Mouse (Mus musculus): ENCODE results near the gene Cdk5r1. TPM values are rescaled to one million over a fixed set of nuclear protein-coding genes. Genes with fewer than 3 reads are reported as not detected.
A peak's percentile ranks its signal among the peaks of the same experiment; 100 is the strongest.

Gene Cdk5r1
- total RNA-seq, 2 experiments from 2014 or later, result 218 to 227 TPM

DNA sequence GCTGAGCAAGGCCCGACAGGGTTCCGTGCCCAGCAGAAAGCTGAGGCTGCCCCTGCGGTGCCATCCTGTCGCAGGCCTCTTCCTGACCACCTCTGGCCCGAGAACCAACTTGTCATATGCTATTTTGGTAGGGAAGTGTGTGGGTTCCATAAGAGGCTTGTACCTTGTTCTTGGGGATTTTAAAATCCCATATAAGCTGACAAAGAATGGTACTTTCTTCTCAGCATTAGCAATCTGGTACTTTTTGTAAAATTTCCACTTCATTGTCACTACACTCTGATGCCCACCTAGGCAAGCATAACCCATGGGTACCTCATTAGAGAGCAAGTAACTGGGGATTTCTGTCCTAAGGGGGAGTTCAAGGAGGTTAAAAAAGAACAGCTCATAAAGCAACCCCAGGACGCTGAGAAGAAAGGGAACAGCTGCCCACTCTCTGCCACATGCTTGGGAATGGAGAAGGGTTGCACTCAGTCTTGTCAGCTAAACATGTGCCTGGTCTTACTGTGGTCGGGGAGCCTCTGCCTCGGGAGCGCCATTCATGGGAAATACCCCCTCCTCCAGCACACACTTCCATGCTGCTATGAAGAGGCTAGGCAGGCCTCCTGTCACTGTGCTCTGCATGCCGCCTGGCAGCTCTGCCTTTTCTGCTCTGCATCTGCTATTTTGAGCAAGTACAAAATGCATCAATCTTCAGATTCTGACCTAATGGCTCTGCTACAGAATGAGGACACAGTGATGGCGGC, 21.7 kb downstream of the Cdk5r1 start:
- H3K4me3 ChIP-seq, result no peak overlapping the region
- H3K27ac ChIP-seq, result peak overlapping the region; percentile 84
- TF ChIP-seq CTCF (conservative IDR thresholded peaks at IDR 0.05), result no peak
- DNase-seq (ENCODE audit: low spot score in 2 of 2), result no peak

DNA sequence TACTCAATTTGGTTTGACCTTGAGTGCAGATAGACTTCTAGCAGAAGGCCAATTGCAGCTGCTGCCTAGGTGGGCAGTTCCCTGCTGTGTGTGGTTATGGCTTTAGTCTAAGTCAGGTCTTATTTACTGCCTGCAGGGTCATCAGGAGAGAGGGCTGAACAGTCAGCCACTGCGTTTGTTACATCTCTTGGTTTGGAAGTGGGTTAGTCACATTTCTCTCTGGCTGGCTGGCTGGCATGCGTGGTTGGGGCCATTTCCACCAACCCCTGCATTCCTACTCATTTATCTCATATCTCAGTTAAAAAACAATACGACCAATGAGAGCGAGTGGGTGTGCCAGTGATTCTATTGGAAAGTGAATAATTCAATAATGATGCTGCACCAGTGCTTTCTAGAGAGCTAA, 22.7 kb downstream of the Cdk5r1 start:
- peak overlapping the region; percentile 84 for H3K27ac ChIP-seq
- no peak for TF ChIP-seq CTCF (conservative IDR thresholded peaks at IDR 0.05)
- no peak overlapping the region for H3K4me3 ChIP-seq
- DNase-seq (ENCODE audit: low spot score in 2 of 2), result no peak

GRCm38 (mm10) chr11:80503281-80503680, 26.5 kb downstream of the Cdk5r1 start:
- Histone ChIP-seq H3K4me3 (no peak overlapping the region), H3K27ac (peak overlapping the region; percentile 98)
- no peak for DNase-seq (ENCODE audit: low spot score in 2 of 2)
- TF ChIP-seq CTCF (conservative IDR thresholded peaks at IDR 0.05), result no peak

DNA sequence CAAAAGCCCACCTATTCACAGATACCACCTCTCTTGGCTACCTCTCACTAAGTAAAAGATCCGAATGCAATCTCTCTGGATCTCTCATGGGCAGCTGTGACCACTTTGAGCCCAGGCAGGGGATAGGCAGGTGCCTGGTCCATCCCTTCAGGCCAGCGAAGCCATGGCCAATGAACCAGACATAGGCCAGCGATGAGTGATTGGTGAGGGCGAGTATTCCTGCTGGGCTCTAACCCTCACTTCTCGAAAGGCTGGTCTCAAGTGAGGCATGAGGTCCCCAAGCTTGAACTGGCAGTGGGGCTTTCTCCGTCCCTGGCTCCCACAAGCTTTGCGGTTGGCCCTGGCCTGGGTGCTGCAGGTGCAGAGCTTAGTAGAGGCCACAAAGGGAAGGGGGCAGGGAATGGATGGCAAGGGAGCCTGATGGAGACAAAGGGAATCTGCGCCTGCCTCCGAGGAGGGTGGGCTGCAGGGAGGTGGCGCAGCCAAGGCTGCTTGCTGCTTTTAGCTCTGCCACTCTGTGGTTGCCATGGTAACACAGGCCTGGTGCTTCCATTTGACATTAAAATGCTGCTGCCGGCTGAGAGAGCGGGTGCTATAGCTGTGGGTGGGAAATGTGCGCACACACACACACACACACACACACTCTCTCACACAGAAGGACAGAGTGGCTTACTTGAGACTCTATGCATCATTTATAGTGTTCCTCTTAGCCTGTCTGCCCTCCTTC, 27.1 kb downstream of the Cdk5r1 start:
- Histone ChIP-seq H3K27ac (peak overlapping the region; percentile 98), H3K4me3 (no peak overlapping the region)

DNA sequence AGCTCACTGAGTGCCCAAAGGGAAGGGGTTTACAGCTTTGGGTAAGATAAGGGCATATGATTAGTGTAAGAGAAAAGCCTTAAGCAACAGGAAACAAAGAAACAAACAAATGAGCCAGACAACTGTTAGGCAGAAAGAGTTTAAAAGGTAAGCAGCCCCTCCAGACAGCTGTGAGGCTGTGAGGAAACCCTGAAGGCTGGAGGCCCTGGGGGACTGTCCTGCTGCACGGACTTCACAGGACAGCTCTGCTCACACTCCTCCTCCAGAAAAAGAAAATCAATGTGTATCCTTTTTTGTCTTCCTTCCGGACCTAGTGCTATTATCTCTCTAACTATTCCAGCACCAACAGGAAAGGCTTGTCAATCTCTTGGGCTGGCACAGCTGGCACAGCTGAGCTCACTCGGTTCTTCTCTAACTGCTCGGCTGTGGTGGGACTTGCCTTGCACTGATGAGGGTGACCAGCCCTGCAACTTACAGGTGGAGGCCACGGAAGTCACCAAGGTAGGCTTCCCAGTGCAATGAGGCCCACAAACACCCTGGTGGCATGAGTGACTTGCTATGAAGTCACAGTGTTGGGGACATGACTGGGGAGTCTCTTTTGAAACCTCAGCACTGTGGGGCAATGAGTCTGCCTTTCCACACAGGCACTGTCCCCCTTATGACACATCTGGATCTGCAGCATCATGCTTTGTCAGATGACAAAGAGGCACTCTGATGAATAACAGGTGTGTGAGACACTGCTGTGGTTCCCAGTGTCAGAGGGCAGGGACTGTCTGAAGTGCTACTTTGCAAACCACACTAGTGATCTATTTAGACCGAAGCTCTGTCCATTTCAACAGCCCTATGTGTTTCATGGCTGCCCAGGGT, 27.9 kb downstream of the Cdk5r1 start:
- DNase-seq (ENCODE audit: low spot score in 2 of 2), result no peak
- no peak overlapping the region; the same call in 1 of the 2 replicates for H3K4me3 ChIP-seq
- TF ChIP-seq CTCF (conservative IDR thresholded peaks at IDR 0.05), result no peak
- H3K27ac ChIP-seq, result peak overlapping the region; percentile 98

More for the DNA sequence above, 27.1 kb downstream of the Cdk5r1 start:
- peak; percentile 90 to 96 for DNase-seq (ENCODE audit: low spot score in 2 of 2)
- TF ChIP-seq CTCF (conservative IDR thresholded peaks at IDR 0.05), result no peak; the same call in 1 of the 2 replicates

- peak overlapping the region; percentile 98 for H3K27ac ChIP-seq
- H3K4me3 ChIP-seq, result no peak overlapping the region
- DNase-seq (ENCODE audit: low spot score in 2 of 2), result no peak
- TF ChIP-seq CTCF (conservative IDR thresholded peaks at IDR 0.05), result no peak
Measured at GRCm38 (mm10) chr11:80505581-80505980, 28.8 kb downstream of the Cdk5r1 start.

GRCm38 (mm10) chr11:80506483-80506882, 29.7 kb downstream of the Cdk5r1 start:
- TF ChIP-seq CTCF (conservative IDR thresholded peaks at IDR 0.05), result peak; percentile 16; the same call in 1 of the 2 replicates

GRCm38 (mm10) chr11:80507791-80508190, 31.0 kb downstream of the Cdk5r1 start:
- H3K27ac ChIP-seq, result peak overlapping the region; percentile 67; the same call in 1 of the 2 replicates
- no peak for DNase-seq (ENCODE audit: low spot score in 2 of 2)
- no peak for TF ChIP-seq CTCF (conservative IDR thresholded peaks at IDR 0.05)
- H3K4me3 ChIP-seq, result no peak overlapping the region

More at GRCm38 (mm10) chr11:80506483-80506882, 29.7 kb downstream of the Cdk5r1 start:
- H3K4me3 ChIP-seq, result no peak overlapping the region
- peak overlapping the region; percentile 98 for H3K27ac ChIP-seq
- DNase-seq (ENCODE audit: low spot score in 2 of 2), result no peak

DNA sequence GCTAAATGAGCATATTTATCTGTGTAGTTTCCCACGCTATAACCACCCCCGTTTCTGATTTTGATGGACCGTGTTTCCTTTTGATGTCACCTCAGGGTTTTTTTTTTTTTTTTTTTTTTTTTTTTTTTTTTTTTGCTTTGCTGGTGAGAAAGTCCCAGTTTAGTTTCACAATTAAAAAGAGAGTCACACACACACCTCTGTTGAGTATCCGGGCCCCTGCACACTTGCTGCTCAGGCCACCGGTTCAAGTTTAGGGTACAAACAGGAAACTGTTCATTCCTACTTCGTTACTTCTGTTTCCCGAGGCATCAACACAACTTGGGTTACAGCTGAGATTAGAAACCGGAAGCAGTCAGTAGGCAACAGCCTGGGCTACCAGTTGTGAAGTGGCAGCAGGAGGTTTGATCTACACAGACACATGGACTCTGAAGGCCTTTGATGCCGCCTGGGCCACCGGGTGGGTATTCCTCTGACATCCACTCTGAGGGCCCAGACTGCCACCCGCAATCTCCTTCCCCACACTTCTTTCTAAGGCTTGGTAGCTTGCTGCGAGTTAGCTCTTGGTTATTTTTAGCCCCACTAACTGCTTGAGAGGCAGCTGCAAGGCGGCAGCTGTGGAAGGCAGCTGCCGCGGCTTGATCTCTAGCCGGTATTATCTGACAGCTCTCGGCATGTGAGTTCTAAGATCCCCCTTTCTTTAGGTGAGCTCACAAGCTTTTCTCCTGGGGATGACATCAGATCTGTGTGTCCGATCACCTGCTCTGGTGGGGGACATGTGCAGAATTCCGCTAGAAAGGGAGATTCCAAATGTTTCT, 31.7 kb downstream of the Cdk5r1 start:
- no peak for DNase-seq (ENCODE audit: low spot score in 2 of 2)
- no peak overlapping the region for H3K4me3 ChIP-seq
- no peak for TF ChIP-seq CTCF (conservative IDR thresholded peaks at IDR 0.05)
- peak overlapping the region; percentile 67 for H3K27ac ChIP-seq

DNA sequence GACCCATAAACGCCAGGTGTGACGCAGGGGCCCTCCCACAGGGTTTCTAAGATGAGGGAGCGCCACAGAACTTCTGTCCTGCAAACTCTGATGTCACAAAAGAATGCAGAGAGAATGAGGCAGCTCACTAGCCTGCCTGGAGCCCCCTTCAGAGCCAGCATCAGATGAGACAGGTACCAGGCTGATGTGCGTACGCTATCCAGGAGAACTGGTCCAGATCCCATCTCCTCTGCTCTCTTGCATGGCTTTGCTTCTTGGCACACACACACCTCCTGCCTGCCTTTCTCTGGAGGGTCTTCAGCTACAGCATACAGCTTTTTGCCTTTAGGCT, 32.3 kb downstream of the Cdk5r1 start:
- H3K4me3 ChIP-seq, result no peak overlapping the region
- TF ChIP-seq CTCF (conservative IDR thresholded peaks at IDR 0.05), result no peak
- no peak for DNase-seq (ENCODE audit: low spot score in 2 of 2)
- peak overlapping the region; percentile 67 for H3K27ac ChIP-seq

GRCm38 (mm10) chr11:80510124-80510523, 33.3 kb downstream of the Cdk5r1 start:
- DNase-seq (ENCODE audit: low spot score in 2 of 2), result no peak
- no peak overlapping the region for H3K4me3 ChIP-seq
- no peak for TF ChIP-seq CTCF (conservative IDR thresholded peaks at IDR 0.05)
- no peak overlapping the region for H3K27ac ChIP-seq

All from layer of hippocampus, adult 2 months (tissue).